Mouse (Mus musculus): ENCODE data around the gene Hbs1l. TPM values are rescaled to one million over a fixed set of nuclear protein-coding genes. Genes with fewer than 3 reads are reported as not detected.

The Hbs1l gene
- polyA plus RNA-seq, 1 experiment = 12.4 TPM

- 68% methylated on average over 5 of the region's 5 CpGs for WGBS
- H3K4me1 ChIP-seq (ENCODE audit: control insufficient read depth, insufficient read depth, low read length) = no peaks in the 10 kb centered on the region
- DNase-seq = no peak
- no peak overlapping the region for H3K4me3 ChIP-seq (replicated peaks; ENCODE audit: extremely low read depth, low read depth, low read length)
- no peak for TF ChIP-seq CTCF (IDR thresholded peaks at IDR 0.05; ENCODE audit: insufficient read depth, low read length)
- no peak for TF ChIP-seq POLR2A (IDR thresholded peaks at IDR 0.05; ENCODE audit: borderline replicate concordance, extremely low read depth, low read depth, low read length)
These were observed 114.9 kb downstream of the Hbs1l start for GRCm38 (mm10) chr10:21410711-21411110.

DNA sequence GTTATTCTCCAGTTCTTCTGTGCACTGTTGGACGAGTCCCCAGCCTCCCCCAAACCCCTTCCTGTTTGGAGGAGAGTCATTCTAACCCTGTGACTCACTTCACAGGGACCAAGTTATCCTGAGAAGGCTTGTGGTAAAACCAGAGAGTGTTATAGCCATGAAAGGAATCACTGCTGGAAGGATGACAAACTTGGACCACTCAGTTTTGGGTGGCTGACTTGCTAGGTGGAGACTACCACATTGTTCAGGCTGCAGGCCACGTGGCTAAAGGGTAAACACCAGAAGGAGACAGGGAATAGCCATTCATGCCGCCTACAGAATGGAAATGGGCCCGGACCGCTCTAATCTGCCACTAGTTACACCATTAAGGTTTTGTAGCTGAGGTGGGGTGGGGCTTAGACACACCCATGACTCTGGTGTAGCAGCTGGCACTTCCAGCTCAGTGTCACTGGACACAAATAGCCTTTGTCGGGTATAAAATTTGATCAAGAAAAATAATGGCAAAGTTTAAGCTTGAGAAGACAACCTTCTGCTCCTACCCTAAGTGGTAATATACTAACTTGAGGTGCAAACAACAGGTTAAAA, 115.9 kb downstream of the Hbs1l start:
- 70% methylated on average over 6 of the region's 6 CpGs for whole genome bisulfite sequencing
- Histone ChIP-seq H3K4me3 (replicated peaks; ENCODE audit: extremely low read depth, low read depth, low read length) (no peak overlapping the region), H3K4me1 (ENCODE audit: control insufficient read depth, insufficient read depth, low read length) (no peaks in the 10 kb centered on the region)
- TF ChIP-seq POLR2A (IDR thresholded peaks at IDR 0.05; ENCODE audit: borderline replicate concordance, extremely low read depth, low read depth, low read length) (no peak), CTCF (IDR thresholded peaks at IDR 0.05; ENCODE audit: insufficient read depth, low read length) (no peak)
- DNase-seq = no peak

GRCm38 (mm10) chr10:21415031-21415430, 119.3 kb downstream of the Hbs1l start:
- 80% methylated on average over 4 of the region's 4 CpGs for WGBS
- DNase-seq = no peak
- Histone ChIP-seq H3K4me1 (ENCODE audit: control insufficient read depth, insufficient read depth, low read length) (no peaks in the 10 kb centered on the region), H3K4me3 (replicated peaks; ENCODE audit: extremely low read depth, low read depth, low read length) (no peak overlapping the region)
- TF ChIP-seq POLR2A (IDR thresholded peaks at IDR 0.05; ENCODE audit: borderline replicate concordance, extremely low read depth, low read depth, low read length) (no peak), CTCF (IDR thresholded peaks at IDR 0.05; ENCODE audit: insufficient read depth, low read length) (no peak)

GRCm38 (mm10) chr10:21416184-21416583, 120.4 kb downstream of the Hbs1l start:
- DNase-seq = no peak
- H3K4me3 ChIP-seq (replicated peaks; ENCODE audit: extremely low read depth, low read depth, low read length) = no peak overlapping the region
- no peak for TF ChIP-seq POLR2A (IDR thresholded peaks at IDR 0.05; ENCODE audit: borderline replicate concordance, extremely low read depth, low read depth, low read length)
- no peak for TF ChIP-seq CTCF (IDR thresholded peaks at IDR 0.05; ENCODE audit: insufficient read depth, low read length)
- no peaks in the 10 kb centered on the region for H3K4me1 ChIP-seq (ENCODE audit: control insufficient read depth, insufficient read depth, low read length)
- WGBS = 94% methylated on average over 5 of the region's 5 CpGs

Other genes starting within 250 kb of the Hbs1l start
- gene Myb, start 135.0 kb upstream of the Hbs1l start, polyA plus RNA-seq (2012; rRNA removed) = 4.6 and 5.1 TPM in 2 replicates
- gene Aldh8a1, start 81.3 kb downstream of the Hbs1l start, polyA plus RNA-seq (2012; rRNA removed) = 0.05 and 0.22 TPM in 2 replicates